Mouse (Mus musculus) common myeloid progenitor, adult 5-6 weeks (primary cell): ENCODE data around the gene Zfp940. TPM values are rescaled to one million over a fixed set of nuclear protein-coding genes. Genes with fewer than 3 reads are reported as not detected.
A peak's percentile ranks its signal among the peaks of the same experiment; 100 is the strongest.

ENCODE experiments used
- ATAC-seq: replicated peaks from 2 replicates; pipeline ENCODE4 v1.8.0; 2016; ENCODE audit warnings: low read depth, mild to moderate bottlenecking, moderate TSS enrichment, inconsistent platforms; ENCODE audit not compliant: poor library complexity, severe bottlenecking
- total RNA-seq: library from RNA; stranded (forward); fragments of 200-1000, 187-1606 nt; gene quantifications from 2 replicates; pipeline ENCODE4 v1.2.3, GENCODE M21; 2017

Gene Zfp940
- total RNA-seq, 1 experiment from 2014 or later = 8.4 TPM

DNA sequence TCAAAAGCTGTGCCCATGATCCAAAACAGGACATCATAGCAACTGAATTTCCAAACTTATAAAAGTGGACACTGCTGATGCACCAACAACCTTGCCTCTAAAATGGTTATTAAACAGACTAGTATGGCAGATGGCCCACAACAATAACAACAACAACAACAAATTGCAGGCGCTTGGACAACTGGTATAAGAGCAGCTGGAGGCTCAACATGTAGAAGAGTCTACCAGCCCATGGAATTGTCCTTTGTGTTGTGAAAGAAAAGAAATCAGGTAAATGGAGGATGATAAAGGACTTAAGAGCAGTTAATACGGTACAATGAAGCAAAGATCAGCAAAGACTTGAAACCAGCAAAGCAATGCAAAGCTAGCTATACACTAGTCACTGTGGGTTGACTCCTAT, 39.1 kb downstream of the Zfp940 start:
- ATAC-seq = no peak

GRCm38 (mm10) chr7:29812244-29812643, 41.2 kb downstream of the Zfp940 start:
- no peak for ATAC-seq

DNA sequence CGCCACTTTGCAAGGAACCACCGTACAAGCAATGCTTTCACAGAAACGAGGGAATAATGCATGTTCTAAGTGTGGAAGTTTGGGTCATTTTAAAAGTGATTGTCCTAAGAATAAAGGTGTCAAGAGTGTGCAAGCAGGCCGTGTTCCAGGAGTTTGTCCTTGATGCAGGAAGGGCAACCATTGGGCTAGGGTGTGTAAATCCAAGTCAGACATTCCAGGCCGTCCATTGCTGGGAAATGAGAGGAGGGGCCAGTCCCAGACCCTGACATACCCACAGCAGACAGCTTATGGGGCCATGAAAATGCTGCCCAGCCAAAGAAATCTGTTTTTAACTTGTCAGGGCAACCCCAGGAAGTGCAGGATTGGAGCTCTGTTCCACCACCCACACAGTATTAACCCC, 46.4 kb downstream of the Zfp940 start:
- ATAC-seq = no peak

GRCm38 (mm10) chr7:29792906-29793305, 60.6 kb downstream of the Zfp940 start:
- no peak for ATAC-seq

DNA sequence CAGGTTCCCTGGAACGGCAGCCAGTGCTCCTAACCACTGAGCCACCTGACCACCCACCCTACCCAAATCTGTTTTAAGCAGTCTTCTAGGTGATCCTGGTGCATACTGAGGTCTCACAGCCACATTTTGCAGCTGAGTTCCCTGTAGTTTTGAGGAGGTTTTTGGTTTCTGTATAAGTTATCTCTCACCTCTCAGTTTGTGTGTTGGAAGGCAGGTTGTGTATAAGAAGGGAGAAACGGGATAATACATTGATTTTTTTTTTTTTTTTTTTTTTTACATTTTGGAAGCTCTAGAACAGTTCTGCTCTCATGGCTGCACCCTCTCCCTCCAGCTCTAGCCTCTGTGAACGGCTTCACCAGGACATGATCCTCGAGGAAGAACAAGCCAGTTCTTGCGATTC, 67.6 kb downstream of the Zfp940 start:
- no peak for ATAC-seq

DNA sequence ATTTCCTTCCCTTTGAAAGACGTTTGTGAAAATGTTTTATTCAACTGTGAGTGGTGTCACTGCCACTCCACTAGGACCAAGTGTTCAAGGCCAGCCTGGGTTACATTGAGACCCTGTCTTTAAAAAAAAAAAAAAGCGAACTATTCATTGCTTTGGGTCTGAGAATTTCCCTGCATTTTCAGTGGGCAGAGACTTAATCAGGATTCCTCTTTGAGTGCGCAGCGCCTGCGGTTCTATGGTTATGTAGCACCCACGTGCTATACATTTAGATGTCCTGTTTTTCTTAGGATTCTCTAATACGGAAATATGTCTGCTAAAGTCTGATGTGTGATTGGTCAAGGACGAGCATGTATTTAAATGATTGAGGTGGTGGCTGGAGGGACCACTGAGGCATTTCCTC, 68.4 kb downstream of the Zfp940 start:
- ATAC-seq = no peak

- peak; percentile 96 for ATAC-seq
Measured at GRCm38 (mm10) chr7:29783871-29784551, 69.5 kb downstream of the Zfp940 start, which contains the start of gene Zfp30. TSS of gene Zfp30 (plus strand) at chr7:29783998.

Other genes with a start within 250 kb of the Zfp940 start
- gene Catsperg2, start 126.6 kb downstream of the Zfp940 start, total RNA-seq = not detected in 2 replicates
- 22.0 and 26.1 TPM in 2 replicates for gene Zfp84, start 85.1 kb downstream of the Zfp940 start, total RNA-seq
- gene Zfp30, start 69.7 kb downstream of the Zfp940 start, total RNA-seq = 2.4 TPM in 1 of 2 replicates, not detected in the other
- 7.8 and 13.8 TPM in 2 replicates for gene Zfp790, start 37.6 kb downstream of the Zfp940 start, total RNA-seq
- 4.0 and 4.2 TPM in 2 replicates for gene Zfp420, start 6.3 kb upstream of the Zfp940 start, total RNA-seq
- 11.6 and 14.1 TPM in 2 replicates for gene Zfp27, start 52.9 kb upstream of the Zfp940 start, total RNA-seq
- 1.2 and 3.8 TPM in 2 replicates for gene Zfp383, start 54.6 kb upstream of the Zfp940 start, total RNA-seq
- 9.2 and 10.4 TPM in 2 replicates for gene Zfp74, start 100.4 kb upstream of the Zfp940 start, total RNA-seq
- gene Zfp568, start 130.3 kb upstream of the Zfp940 start, total RNA-seq = 18.3 and 27.2 TPM in 2 replicates
- 0.82 and 2.9 TPM in 2 replicates for gene Zfp14, start 197.7 kb upstream of the Zfp940 start, total RNA-seq
- gene Zfp82, start 219.2 kb upstream of the Zfp940 start, total RNA-seq = 3.1 and 6.7 TPM in 2 replicates
- 0.10 TPM in 1 of 2 replicates, not detected in the other for gene Gm26920, start 236.7 kb upstream of the Zfp940 start, total RNA-seq
- gene Zfp566, start 236.9 kb upstream of the Zfp940 start, total RNA-seq = 5.0 and 6.2 TPM in 2 replicates
- 33.5 and 37.5 TPM in 2 replicates for gene Zfp260, start 241.1 kb upstream of the Zfp940 start, total RNA-seq